22 mouse cellular contexts compared by ENCODE assay signal in the genomic region with DNA sequence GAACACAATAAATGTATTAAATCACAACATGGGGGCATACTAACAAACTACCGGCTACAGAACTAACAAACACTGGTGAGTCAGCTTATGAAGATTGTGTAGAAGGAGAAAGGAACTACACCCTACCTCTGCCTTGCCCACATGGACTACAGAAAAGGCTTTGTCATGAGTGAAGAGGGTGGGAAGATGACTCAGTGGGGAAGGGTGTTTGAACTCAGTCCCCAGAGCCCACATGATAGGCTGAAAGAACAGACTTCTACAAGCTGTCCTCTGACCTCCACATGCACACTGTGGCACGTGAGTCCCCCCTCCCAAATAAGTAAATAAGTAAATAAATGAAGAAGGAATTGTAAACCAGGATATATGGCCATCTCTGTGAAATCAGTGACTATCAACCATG. TPM values are rescaled to one million over a fixed set of nuclear protein-coding genes. Genes with fewer than 3 reads are reported as not detected.
DNase-seq lines count a peak whose midpoint lies in the region; ATAC-seq and TF ChIP-seq lines count a peak whose summit lies in the region.
"Had no signal": no experiment of that assay in that cellular context is flagged by ENCODE, and none has a peak within 500 bp of the region (broad histone marks: within the 10 kb centered on the region; RNA-seq: fewer than 3 reads in every experiment).

No protein-coding gene starts in this region.

- 47% methylated on average over 2 of the region's 2 CpGs for WGBS in stomach, postnatal 0 days
- 67% methylated on average over 2 of the region's 2 CpGs for WGBS in lung, postnatal 0 days

- TF ChIP-seq CTCF in stomach, postnatal 0 days (IDR thresholded peaks at IDR 0.05; ENCODE audit: low read depth) = no peak
- no peak for TF ChIP-seq CTCF in lung, postnatal 0 days (IDR thresholded peaks at IDR 0.05)

- no peaks in the 10 kb centered on the region for H3K27me3 ChIP-seq in stomach, postnatal 0 days (ENCODE audit: control insufficient read depth, insufficient read depth, low read length)
- no peaks in the 10 kb centered on the region for H3K27me3 ChIP-seq in lung, postnatal 0 days (replicated peaks; ENCODE audit: insufficient read depth, low read length)
- H3K27me3 ChIP-seq: hindbrain, embryonic 13.5 days had no signal

- no peak overlapping the region for H3K4me2 ChIP-seq in stomach, postnatal 0 days (replicated peaks; ENCODE audit: low read depth)
- no peak overlapping the region for H3K4me2 ChIP-seq in lung, postnatal 0 days (replicated peaks; ENCODE audit: low read depth, low read length)
- H3K4me2 ChIP-seq: heart, embryonic 11.5 days; hindbrain, embryonic 13.5 days had no signal

- no peaks in the 10 kb centered on the region for H3K4me1 ChIP-seq in stomach, postnatal 0 days (replicated peaks; ENCODE audit: control insufficient read depth, insufficient read depth)
- no peaks in the 10 kb centered on the region for H3K4me1 ChIP-seq in lung, postnatal 0 days (ENCODE audit: insufficient read depth, low read depth, low read length)
- H3K4me1 ChIP-seq: hindbrain, embryonic 13.5 days had no signal

- no peak overlapping the region for H3K27ac ChIP-seq in stomach, postnatal 0 days (replicated peaks)
- H3K27ac ChIP-seq in lung, postnatal 0 days (ENCODE audit: low read length) = no peak overlapping the region
- H3K27ac ChIP-seq: gastrocnemius, adult 2 months; hindbrain, embryonic 10.5 days; hindbrain, embryonic 13.5 days had no signal

- TF ChIP-seq EP300 in stomach, postnatal 0 days (optimal IDR thresholded peaks at IDR 0.05) = no peak
- no peak for TF ChIP-seq EP300 in lung, postnatal 0 days (IDR thresholded peaks at IDR 0.05)

- no peak overlapping the region for H3K4me3 ChIP-seq in stomach, postnatal 0 days (ENCODE audit: low read depth, low read length)
- no peak overlapping the region for H3K4me3 ChIP-seq in lung, postnatal 0 days (ENCODE audit: low read depth, low read length)
- H3K4me3 ChIP-seq: gastrocnemius, adult 2 months; hindbrain, embryonic 10.5 days; hindbrain, embryonic 13.5 days had no signal

- no peaks in the 10 kb centered on the region for H3K36me3 ChIP-seq in stomach, postnatal 0 days (ENCODE audit: control insufficient read depth, insufficient read depth, low read length)
- no peaks in the 10 kb centered on the region for H3K36me3 ChIP-seq in lung, postnatal 0 days (ENCODE audit: insufficient read depth, low read length)
- H3K36me3 ChIP-seq: hindbrain, embryonic 13.5 days had no signal

- 0 out of 2 replicates have a peak, but pooled peaks have one; percentile 63 for ATAC-seq in stomach, postnatal 0 days (ENCODE audit: low FRiP score, low TSS enrichment)
- ATAC-seq in lung, postnatal 0 days = no peak
- ATAC-seq: activated CD4-positive, CD25-positive, alpha-beta regulatory T cell, adult 4 months; forebrain, embryonic 14.5 days; forebrain, postnatal 0 days; hindbrain, embryonic 16.5 days; intestine, embryonic 16.5 days had no signal

- no peaks in the 10 kb centered on the region for H3K9me3 ChIP-seq in stomach, postnatal 0 days (ENCODE audit: control insufficient read depth, low read length)
- H3K9me3 ChIP-seq in lung, postnatal 0 days (ENCODE audit: low read length) = no peaks in the 10 kb centered on the region
- H3K9me3 ChIP-seq: hindbrain, embryonic 10.5 days; hindbrain, embryonic 13.5 days had no signal

- DNase-seq in 416B (ENCODE audit: low read depth) = peak; percentile 16
- peak; percentile 48 for DNase-seq in NIH3T3 (ENCODE audit: low read depth)
- no peak for DNase-seq in stomach, postnatal 0 days (ENCODE audit: low spot score)
- DNase-seq in adipocyte (ENCODE audit: low spot score) = no peak
- no peak for DNase-seq in lung, postnatal 0 days (ENCODE audit: low spot score)
- DNase-seq in thymus, adult 18-20 months = no peak
- DNase-seq: adrenal gland, postnatal 10 days; cerebellum, adult 18-20 months; cerebellum, adult 9-10 months; cerebellum, postnatal 14 days; forebrain, postnatal 0 days; gastrocnemius, adult 2 months; gastrocnemius, postnatal 14 days; heart, adult 11 months; kidney, adult 18-20 months had no signal

- H3K9ac ChIP-seq in stomach, postnatal 0 days (ENCODE audit: low read length) = no peak overlapping the region
- H3K9ac ChIP-seq in lung, postnatal 0 days (replicated peaks; ENCODE audit: low read depth) = no peak overlapping the region
- H3K9ac ChIP-seq: forebrain, postnatal 0 days; hindbrain, embryonic 13.5 days had no signal

RNA-seq across cellular contexts. Expression of a gene that starts 21.5 kb away (rescaled TPM):
- 0.16 and 0.24 TPM in 2 replicates for polyA plus RNA-seq in stomach, postnatal 0 days (2015; fragmentation: Nextera tagmentation; extraction: Ambion mirVana)
- 0.46 and 1.1 TPM in 2 replicates for polyA plus RNA-seq in lung, postnatal 0 days (2015; fragmentation: Nextera tagmentation; extraction: Ambion mirVana)

RNA-seq across cellular contexts. Expression of a gene that starts 31.6 kb away (rescaled TPM):
- 12.5 and 12.7 TPM in 2 replicates for polyA plus RNA-seq in stomach, postnatal 0 days (2015; fragmentation: Nextera tagmentation; extraction: Ambion mirVana)
- polyA plus RNA-seq in lung, postnatal 0 days (2015; fragmentation: Nextera tagmentation; extraction: Ambion mirVana) = 11.1 and 14.2 TPM in 2 replicates

Comparison
In these comparisons a context has a peak if more than half of its experiments do, and no peak if none do; other contexts are left out.
1. DNase-seq: peak in 416B (single experiment) and NIH3T3 (single experiment); none in stomach, postnatal 0 days (single experiment), adipocyte (single experiment), lung, postnatal 0 days (single experiment) and thymus, adult 18-20 months (0 of 2).